Mouse (Mus musculus) lung, postnatal 0 days (tissue): ENCODE data around the gene Arhgap27. TPM values are rescaled to one million over a fixed set of nuclear protein-coding genes. Genes with fewer than 3 reads are reported as not detected.
A peak's percentile ranks its signal among the peaks of the same experiment; 100 is the strongest.

Source experiments
- ATAC-seq: fragments of 200-750 bp; cut with Nextera tagmentation; 2 replicates; pipeline ENCODE4 v1.8.0; 2017; ENCODE audit warnings: moderate library complexity
- DNase-seq: peaks from one replicate; pipeline ENCODE4 v3.0.0-alpha.2; 2016; ENCODE audit warnings: low spot score
- H3K27ac ChIP-seq: fragments of 300-500 bp; sonication (generic); 2 replicates; pipeline ENCODE4 v1.5.1; 2014; ENCODE audit warnings: antibody characterized with exemption, mild to moderate bottlenecking, low read length, mixed read lengths
- H3K27me3 ChIP-seq: fragments of 300-500 bp; sonication (generic); replicated peaks from 2 replicates; pipeline ENCODE4 v1.6.1; 2014; ENCODE audit warnings: low read length, mixed read lengths; ENCODE audit not compliant: insufficient read depth
- H3K36me3 ChIP-seq: fragments of 300-500 bp; sonication (generic); 2 replicates; pipeline ENCODE4 v1.6.1; 2014; ENCODE audit warnings: low read length, mixed read lengths; ENCODE audit not compliant: insufficient read depth
- H3K4me1 ChIP-seq: fragments of 300-500 bp; sonication (generic); 2 replicates; pipeline ENCODE4 v1.6.1; 2014; ENCODE audit warnings: antibody characterized with exemption, low read depth, low read length, mixed read lengths; ENCODE audit not compliant: insufficient read depth
- H3K4me2 ChIP-seq: fragments of 300-500 bp; sonication (generic); replicated peaks from 2 replicates; pipeline ENCODE4 v1.6.1; 2014; ENCODE audit warnings: low read depth, mild to moderate bottlenecking, low read length, moderate library complexity, mixed read lengths
- H3K4me3 ChIP-seq: fragments of 300-500 bp; sonication (generic); 2 replicates; pipeline ENCODE4 v1.5.1; 2014; ENCODE audit warnings: low read depth, low read length
- H3K9ac ChIP-seq: fragments of 300-500 bp; sonication (generic); replicated peaks from 2 replicates; pipeline ENCODE4 v1.6.1; 2014; ENCODE audit warnings: low read depth, mild to moderate bottlenecking
- H3K9me3 ChIP-seq: fragments of 300-500 bp; sonication (generic); 2 replicates; pipeline ENCODE4 v1.6.1; 2016; ENCODE audit warnings: low read length, mixed read lengths
- CTCF ChIP-seq: IDR thresholded peaks from 2 replicates; pipeline ENCODE4 v1.5.1; 2016; ENCODE audit warnings: antibody characterized with exemption, mild to moderate bottlenecking
- EP300 ChIP-seq: IDR thresholded peaks from 2 replicates; pipeline ENCODE4 v1.6.1; 2016; ENCODE audit warnings: antibody characterized with exemption, mild to moderate bottlenecking, control low read depth
- WGBS: fragments of 180-500 bp; shearing (Covaris S2); extraction: QIAGEN DNeasy Blood & Tissue Kit; methylation state at CpG from one replicate; pipeline ENCODE4 v1.1.7; 2014; 5-methylcytosine and 5-hydroxymethylcytosine counted together
- polyA plus RNA-seq: library from polyadenylated mRNA; unstranded; fragments of >200 nt; fragmentation: Nextera tagmentation; extraction: Ambion mirVana; gene quantifications from 2 replicates; pipeline ENCODE4 v1.2.1, GENCODE M21; 2015

Arhgap27 gene
- polyA plus RNA-seq, 1 experiment from 2014 or later, result 20.0 TPM

GRCm38 (mm10) chr11:103346657-103347056 is 16.8 kb downstream of the Arhgap27 start:
- Histone ChIP-seq H3K4me3 (no peak overlapping the region), H3K9ac (no peak overlapping the region), H3K27me3 (no peaks in the 10 kb centered on the region), H3K4me2 (no peak overlapping the region), H3K36me3 (no peaks in the 10 kb centered on the region), H3K9me3 (no peaks in the 10 kb centered on the region), H3K4me1 (0 out of 2 replicates have a peak, but pooled peaks cover 6% of the 10 kb centered on the region), H3K27ac (0 out of 2 replicates have a peak overlapping the region, but pooled peaks have one; percentile 5)
- no peak for TF ChIP-seq EP300
- TF ChIP-seq CTCF, result no peak
- ATAC-seq (peak; percentile 92), DNase-seq (peak; percentile 85)
- 7% methylated on average over 5 of the region's 5 CpGs for WGBS

GRCm38 (mm10) chr11:103346236-103346635 is 17.3 kb downstream of the Arhgap27 start:
- no peak for TF ChIP-seq CTCF
- H3K27ac ChIP-seq, result 0 out of 2 replicates have a peak overlapping the region, but pooled peaks have one; percentile 5
- no peaks in the 10 kb centered on the region for H3K9me3 ChIP-seq
- H3K4me3 ChIP-seq, result no peak overlapping the region
- 0 out of 2 replicates have a peak, but pooled peaks cover 6% of the 10 kb centered on the region for H3K4me1 ChIP-seq
- ATAC-seq (peak; percentile 57), DNase-seq (peak; percentile 27)
- 56% methylated on average over 7 of the region's 7 CpGs for WGBS
- H3K4me2 ChIP-seq, result no peak overlapping the region
- no peaks in the 10 kb centered on the region for H3K36me3 ChIP-seq
- H3K27me3 ChIP-seq, result no peaks in the 10 kb centered on the region
- no peak overlapping the region for H3K9ac ChIP-seq

- ATAC-seq, result no peak
- H3K4me2 ChIP-seq, result no peak overlapping the region
- no peaks in the 10 kb centered on the region for H3K27me3 ChIP-seq
- no peak for DNase-seq
- no peak overlapping the region for H3K9ac ChIP-seq
- TF ChIP-seq EP300, result no peak
- TF ChIP-seq CTCF, result no peak
- no peak overlapping the region for H3K4me3 ChIP-seq
- H3K9me3 ChIP-seq, result no peaks in the 10 kb centered on the region
- 82% methylated on average over 7 of the region's 7 CpGs for WGBS
- H3K27ac ChIP-seq, result no peak overlapping the region
- no peaks in the 10 kb centered on the region for H3K36me3 ChIP-seq
- H3K4me1 ChIP-seq, result 0 out of 2 replicates have a peak, but pooled peaks cover 6% of the 10 kb centered on the region
Observed at GRCm38 (mm10) chr11:103345408-103346091, 17.9 kb downstream of the Arhgap27 start.

- Histone ChIP-seq H3K4me2 (no peak overlapping the region), H3K9me3 (no peaks in the 10 kb centered on the region), H3K27me3 (no peaks in the 10 kb centered on the region), H3K4me1 (0 out of 2 replicates have a peak, but pooled peaks cover 6% of the 10 kb centered on the region), H3K36me3 (no peaks in the 10 kb centered on the region), H3K9ac (no peak overlapping the region), H3K27ac (no peak overlapping the region), H3K4me3 (no peak overlapping the region)
- ATAC-seq (no peak), DNase-seq (no peak)
- WGBS, result 54% methylated on average over 18 of the region's 19 CpGs
- no peak for TF ChIP-seq EP300
- TF ChIP-seq CTCF, result no peak
Observed at GRCm38 (mm10) chr11:103344494-103345332, 18.8 kb downstream of the Arhgap27 start.

- DNase-seq (no peak), ATAC-seq (no peak)
- Histone ChIP-seq H3K4me1 (0 out of 2 replicates have a peak, but pooled peaks cover 6% of the 10 kb centered on the region), H3K27me3 (no peaks in the 10 kb centered on the region), H3K27ac (no peak overlapping the region), H3K4me3 (no peak overlapping the region), H3K36me3 (no peaks in the 10 kb centered on the region), H3K4me2 (no peak overlapping the region), H3K9ac (no peak overlapping the region), H3K9me3 (no peaks in the 10 kb centered on the region)
- no peak for TF ChIP-seq CTCF
- TF ChIP-seq EP300, result no peak
- WGBS, result 60% methylated on average over 1 of the region's 1 CpGs
Observed at GRCm38 (mm10) chr11:103343881-103344280, 19.6 kb downstream of the Arhgap27 start.

- H3K27me3 ChIP-seq, result no peaks in the 10 kb centered on the region
- TF ChIP-seq CTCF (no peak), EP300 (no peak)
- no peaks in the 10 kb centered on the region for H3K36me3 ChIP-seq
- ATAC-seq (no peak), DNase-seq (no peak)
- no peak overlapping the region for H3K4me3 ChIP-seq
- H3K9ac ChIP-seq, result no peak overlapping the region
- H3K4me2 ChIP-seq, result no peak overlapping the region
- H3K4me1 ChIP-seq, result 0 out of 2 replicates have a peak, but pooled peaks cover 6% of the 10 kb centered on the region
- 88% methylated on average over 6 of the region's 6 CpGs for WGBS
- H3K9me3 ChIP-seq, result no peaks in the 10 kb centered on the region
- no peak overlapping the region for H3K27ac ChIP-seq
Observed at GRCm38 (mm10) chr11:103343063-103343462, 20.4 kb downstream of the Arhgap27 start.
